Mouse (Mus musculus) urinary bladder, postnatal 25 days (tissue): ENCODE measurements around the gene Cdh23.
"Not testable (repeated sequence)": the region's sequence is repeated elsewhere in the genome, so short reads cannot be mapped to it uniquely, and the experiment has no call there.

Experiments
- DNase-seq: peaks from one replicate; pipeline ENCODE4 v3.0.0; 2022; ENCODE audit warnings: low spot score

Gene Cdh23

DNA sequence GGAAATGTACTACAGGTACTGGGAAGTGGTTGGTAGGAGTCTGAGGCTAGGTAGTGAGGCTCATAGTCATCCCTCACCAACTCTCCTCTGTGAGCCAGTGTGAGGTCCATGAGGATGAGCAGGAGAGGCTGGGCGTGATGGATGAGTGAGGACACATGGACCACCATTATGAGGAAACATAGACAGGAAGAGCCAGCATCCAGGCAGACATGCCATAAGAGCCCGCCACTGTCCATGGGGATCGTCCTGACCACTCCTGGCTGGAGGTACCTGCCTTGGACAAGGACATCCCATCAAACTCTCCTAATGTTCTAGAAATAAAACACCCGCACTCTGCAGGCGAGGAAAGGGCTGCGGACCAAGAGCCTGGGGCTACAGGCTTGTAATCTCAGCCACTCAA, at the start of gene Cdh23:
Gene Cdh23, minus strand, starts transcription at position 101 of the 400 bp plus-strand sequence.
- no peak for DNase-seq

DNA sequence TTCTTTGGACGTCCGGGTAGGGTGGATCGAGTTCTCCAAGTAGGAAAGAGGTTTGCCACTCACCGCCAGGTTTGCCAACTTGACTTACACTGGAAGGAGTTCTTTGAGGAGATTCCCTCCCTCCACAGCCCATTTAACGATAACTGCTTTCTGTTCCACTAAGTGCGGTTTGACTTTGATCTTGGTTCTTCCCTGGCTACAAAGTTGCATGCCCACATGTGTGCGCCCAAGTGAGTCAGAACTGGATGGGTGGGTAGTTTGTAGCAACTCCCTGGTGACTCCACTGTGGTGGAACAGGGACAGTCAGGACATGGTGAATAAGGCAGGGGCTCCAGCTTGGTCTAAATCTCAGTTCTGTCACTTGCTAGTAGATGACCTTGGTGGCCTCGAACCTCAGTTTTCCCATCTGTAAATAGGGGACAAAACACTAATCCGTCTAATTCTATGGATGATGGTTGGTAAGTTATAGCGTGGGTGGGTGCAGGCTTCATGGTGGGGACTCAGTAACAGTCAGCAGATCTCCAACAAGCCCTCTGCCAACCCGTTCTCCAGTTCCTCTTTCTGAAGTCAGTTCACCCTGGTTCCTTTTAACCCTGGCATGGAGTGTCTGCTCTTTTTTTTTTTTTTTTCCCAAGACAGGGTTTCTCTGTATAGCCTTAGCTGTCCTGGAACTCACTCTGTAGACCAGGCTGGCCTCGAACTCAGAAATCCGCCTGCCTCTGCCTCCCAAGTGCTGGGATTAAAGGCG, 48.4 kb upstream of the Cdh23 start:
- DNase-seq: no peak

DNA sequence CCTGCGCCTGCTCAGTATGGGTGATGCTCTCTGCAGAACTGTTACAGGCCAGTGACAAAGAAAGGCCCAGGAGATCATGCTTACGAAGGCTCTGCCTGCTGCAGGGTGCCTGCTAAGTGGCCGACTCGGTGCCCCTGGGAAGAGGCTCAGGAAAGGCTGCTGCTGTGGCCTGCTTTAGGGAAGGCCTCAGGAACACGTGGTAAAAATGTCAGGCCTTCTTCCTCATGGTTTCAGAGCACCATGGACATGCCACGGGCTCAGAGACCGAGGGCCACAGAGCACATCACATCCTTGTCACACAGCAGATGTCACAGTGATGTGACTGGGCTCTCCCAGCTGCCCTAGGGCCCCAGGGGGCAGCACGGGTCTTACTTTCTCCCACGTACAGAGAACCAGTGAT, 47.4 kb upstream of the Cdh23 start:
- no peak for DNase-seq

DNA sequence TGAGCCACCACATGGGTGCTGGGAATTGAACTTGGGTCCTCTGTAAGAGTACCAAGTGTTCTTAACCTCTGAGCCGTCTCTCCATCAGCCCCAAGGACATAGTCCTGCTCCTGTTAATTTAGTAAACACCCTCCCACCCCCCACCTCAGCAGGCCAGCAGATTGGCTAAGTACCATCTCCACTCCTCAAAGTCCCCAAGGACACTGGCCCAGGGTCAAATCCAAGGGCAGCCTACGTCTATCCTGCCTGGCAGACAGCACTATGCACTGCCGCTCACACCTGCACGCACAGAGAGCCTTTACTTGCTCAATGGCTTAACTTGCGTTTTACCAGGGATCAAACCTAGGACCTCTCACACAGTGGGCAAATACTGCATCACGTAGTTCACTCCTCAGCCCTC, 46.7 kb upstream of the Cdh23 start:
- DNase-seq: no peak

DNA sequence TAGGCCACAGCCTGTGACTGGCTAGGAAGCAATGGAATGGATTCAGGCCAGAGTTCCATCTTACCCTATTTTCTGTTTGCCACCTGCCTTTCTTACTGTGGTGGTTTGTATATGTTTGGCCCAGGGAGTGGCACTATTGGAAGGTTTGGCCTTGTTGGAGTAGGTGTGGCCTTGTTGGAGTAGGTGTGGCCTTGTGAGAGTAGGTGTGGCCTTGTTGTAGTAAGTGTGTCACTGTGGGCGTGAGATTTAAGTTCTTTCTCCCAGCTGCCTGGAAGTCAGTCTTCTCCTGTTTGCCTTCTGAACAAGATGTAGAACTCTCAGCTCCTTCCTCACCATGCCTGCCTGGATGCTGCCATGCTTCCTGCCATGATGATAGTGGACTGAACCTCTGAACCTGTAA, 46.0 kb upstream of the Cdh23 start:
- DNase-seq: not testable (repeated sequence)

DNA sequence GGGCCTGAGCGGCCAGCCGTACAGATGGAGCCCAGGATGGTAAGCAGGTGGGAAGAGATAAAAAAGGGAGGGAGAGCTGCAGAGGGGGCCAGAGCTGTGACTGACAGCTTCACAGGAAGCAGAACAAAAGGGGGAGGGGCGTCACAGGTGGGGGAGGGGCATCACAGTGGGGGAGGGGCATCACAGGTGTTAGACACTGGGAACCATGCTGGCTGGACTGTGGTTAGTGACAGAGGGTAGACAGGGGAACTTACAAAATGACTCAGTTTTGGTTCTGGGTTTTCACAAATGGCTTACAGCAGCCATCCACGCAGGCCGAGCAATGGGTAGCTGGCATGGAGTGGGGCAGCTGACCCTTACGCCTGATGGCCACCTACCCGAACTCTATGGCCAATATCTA, 45.1 kb upstream of the Cdh23 start:
- no peak for DNase-seq

DNA sequence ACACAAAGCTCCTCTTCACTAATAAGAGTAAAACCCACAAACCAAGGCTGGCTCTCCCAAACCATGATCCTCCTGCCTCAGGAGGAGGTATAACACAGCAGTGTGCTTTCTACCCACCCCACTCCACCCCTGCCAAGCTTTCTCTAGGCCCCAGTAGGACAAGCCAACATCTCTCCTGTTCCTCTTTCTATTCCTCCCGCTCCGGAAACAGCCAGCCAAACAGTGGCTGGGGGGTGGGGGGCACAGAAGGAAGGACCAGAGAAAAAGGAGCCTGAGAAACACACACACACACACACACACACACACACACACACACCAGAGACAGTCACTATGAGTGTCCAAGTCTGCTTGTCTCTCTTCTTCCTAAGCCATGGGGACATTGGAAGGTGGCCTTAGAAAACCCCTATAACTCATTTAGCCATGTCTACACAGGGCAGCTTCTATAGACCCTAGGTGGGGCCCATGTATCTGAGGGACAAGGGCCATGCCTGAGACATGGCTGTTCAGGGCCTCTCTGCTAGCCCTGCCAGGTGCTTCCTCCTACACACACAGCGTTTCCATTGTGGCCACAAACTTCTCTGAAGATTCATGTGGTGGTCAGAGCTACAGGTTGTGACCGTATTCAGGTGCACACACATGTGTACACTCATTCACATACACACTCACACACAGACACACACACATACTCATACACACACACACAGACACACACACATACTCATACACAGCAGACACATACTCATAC, 43.5 kb upstream of the Cdh23 start:
- DNase-seq: no peak

DNA sequence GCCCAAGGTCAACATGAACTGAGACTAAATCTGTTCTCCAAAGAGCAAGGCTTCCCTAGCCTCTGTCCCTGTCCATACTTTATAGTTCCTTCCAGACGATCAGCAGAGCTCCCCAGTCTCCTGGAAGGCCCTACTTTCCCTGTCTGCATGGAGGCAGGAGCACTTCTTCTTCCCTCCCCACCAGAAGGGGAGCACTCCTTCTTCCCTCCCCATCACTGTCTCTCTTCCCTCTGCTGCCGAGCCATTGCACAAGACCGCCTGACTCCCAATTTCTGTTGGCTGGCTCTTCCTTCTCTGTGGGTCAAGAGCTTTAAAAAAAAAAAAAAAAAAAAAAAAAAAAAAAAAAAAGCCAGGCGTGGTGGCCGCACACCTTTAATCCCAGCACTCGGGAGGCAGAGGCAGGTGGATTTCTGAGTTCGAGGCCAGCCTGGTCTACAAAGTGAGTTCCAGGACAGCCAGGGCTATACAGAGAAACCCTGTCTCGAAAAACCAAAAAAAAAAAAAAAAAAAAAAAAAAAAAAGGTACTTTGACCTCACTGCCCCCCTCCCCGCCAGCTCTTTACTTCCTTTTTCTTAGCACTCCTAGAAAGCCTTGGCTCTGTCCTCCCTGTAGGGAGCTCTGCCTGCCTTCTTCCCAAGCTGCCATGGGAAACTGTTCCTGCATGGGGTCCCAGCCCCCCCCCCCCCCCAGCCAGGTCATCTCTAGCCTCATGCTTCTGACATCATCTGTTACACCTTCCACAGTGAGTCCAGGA, 41.8 kb upstream of the Cdh23 start:
- no peak for DNase-seq

DNA sequence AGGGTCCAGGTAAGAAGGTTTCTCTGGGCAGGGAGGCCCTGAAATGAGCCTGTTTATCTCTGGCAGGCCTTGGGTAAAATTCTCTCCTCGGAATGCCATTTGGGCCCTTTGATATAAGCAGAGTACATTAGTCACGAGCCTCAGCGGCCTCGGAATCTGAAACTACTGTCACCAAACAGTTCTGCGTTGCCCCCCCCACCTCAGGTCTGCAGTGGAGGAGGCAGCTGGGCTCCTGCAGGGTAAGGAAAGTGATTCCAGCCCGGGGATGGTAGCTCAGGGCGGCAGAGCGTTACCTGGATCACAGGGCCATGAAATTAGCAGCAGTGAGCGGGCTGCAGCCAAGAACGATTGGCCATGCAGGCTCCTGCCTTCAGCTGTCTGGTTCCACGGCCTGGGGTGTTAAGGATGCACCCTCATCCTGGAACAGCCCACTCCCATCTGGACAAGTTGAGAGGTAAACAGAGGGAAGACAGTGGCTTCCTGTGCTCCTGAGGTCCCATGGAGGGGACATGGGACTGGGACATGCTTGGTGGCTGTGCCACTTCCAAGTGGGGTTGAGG, 41.0 kb upstream of the Cdh23 start:
- DNase-seq: no peak

DNA sequence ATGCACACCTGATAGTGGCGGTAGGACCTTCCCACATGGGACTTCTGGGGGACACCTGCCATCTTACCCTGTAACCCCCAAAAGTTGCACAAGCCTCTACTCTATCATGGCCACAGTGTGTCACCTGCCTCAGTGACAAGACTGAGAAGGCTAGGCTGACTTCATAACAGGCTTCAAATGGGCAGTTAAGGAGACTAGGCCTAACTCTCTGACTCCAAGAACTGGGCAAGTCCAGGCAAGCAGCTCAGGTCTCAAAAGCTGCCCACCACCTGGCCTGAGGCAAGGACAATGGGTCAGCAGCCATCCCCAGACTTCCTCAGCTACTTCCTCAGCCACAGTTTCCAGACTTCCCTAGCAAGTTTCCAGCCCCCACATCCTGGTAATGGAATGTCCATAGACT, 39.4 kb upstream of the Cdh23 start:
- no peak for DNase-seq

DNA sequence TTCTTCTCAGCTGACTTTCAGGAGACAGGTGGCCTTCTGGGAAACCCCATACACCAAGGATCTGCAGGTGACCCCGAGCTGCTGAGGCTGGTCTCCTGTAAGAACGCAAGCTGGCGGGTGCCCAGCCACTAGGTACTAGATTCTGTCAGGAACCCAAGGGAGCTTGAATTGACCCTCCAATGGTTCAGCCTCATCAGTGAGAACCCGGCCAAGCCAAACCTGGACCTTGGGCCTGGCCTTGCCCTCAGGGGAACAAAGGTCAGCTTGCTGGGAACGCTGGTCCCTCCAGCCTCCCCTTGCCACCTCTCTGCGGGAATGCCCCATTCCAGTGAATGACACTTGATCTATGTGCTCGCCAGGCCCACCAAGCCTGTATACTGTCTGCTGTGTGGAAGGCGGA, 37.2 kb upstream of the Cdh23 start:
- DNase-seq: no peak

DNA sequence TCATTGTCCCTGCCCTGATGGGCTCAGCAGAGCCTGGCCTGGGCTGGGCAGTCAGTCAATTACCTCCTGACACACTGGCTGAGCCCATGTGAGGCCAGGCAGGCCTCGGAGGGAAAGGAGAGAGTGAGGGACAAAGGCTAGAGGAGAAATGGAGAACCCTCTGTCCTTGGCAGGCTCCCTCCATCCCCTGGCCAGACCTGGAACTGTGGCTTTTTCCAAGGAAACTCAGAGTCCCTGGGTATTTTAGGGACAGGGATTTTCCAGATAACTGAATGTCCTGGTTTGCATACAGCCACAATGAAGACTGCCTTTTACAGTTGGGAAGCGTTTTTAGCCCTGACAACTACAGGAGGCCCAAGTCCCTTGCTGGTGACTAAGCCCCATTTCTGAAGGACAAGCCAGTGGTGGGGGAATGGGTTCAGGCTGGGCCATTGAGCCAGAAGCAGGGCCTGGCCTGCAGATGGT, 36.1 kb upstream of the Cdh23 start:
- DNase-seq: no peak

DNA sequence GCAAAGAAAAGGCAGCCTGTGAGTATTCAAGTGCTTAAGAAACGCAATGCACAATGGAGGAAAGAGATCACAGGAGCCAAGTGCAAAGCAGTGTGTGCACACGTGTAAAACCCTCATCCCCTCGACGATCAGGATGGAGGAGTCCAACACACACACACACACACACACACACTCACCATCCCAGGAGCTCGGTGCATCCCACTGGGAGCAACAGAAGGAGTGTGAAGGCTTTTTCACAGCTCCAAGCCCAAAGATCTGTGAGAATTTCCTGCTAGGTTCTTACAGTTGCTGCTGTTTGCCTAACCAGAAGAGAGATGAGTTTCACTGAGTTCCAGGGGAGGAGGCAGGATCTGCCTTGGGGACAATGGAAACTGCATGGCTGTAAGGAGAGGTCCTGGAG, 35.5 kb upstream of the Cdh23 start:
- DNase-seq: no peak

DNA sequence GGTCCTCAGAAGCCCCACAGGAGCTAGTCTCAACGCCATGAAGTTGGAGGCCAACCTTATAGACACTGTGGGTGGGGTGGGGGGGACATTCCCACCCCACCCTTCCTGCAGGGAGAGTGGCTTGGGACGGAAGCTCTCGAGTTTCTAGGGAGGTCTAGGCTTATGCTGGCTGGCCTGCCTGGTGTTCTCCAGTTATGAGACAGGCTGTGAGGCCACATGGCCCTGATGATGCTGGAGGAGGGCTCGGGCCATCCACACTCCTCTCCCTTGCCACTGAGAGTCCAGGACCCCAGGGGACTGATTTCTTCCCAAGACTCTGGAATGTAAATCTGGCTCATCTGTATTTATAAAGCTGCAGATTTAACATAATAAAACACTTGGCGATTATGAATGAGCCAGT, 31.0 kb upstream of the Cdh23 start:
- DNase-seq: no peak

DNA sequence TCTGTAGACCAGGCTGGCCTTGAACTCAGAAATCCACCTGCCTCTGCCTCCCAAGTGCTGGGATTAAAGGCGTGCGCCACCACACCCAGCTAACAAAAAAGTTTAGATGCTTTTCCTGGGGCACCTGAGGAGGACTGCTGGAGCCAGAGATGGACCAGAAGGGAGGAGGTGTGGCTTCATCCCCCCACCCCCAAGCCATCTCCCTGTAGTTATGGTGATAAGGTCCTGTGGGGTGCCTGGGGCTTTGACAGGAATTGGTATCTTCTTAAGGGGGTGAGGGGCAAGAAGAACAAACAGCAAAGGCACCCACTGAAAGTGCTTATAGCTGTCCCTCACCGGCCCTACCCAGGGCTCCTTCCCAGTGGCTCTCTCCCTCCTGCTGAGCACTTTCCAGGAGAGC, 30.6 kb upstream of the Cdh23 start:
- no peak for DNase-seq

DNA sequence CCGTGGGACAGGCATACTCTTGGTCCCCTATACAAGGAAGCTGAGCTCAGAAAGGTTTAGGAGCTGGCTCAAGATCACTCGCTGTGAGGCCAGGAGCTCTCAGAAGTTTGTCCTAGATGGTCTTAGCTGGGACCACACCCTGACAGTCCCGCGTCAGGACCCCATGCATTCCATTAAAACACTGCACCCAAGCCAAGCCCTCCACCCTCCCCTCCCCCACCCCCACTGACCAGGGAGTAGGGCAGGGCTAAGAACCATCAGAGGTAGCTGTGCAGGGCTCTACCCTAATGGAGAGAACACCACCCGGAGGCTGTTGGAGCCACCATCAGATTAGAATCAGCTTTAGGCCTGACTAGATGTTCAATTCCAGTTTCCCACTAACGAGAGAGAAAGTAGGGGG, 28.2 kb upstream of the Cdh23 start:
- no peak for DNase-seq

DNA sequence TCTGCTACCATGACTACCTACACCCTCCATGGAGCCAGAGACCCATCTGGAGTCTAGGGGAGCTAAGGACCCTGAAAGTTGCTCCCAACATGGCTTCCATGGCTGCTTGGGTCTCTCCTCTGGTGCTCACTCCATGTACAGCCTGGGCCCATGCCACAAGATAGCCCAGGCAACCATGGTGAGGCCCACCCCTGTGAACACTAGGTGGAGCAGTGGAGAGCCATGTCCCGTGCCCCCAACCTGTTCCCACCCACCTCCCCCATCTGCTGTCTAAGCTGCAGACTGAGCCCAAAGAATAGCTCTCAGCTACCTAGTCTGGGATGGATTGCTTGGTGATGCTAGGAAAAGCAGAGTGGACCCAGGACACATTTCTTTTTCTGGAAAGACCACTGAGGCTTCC, 27.1 kb upstream of the Cdh23 start:
- DNase-seq: no peak

DNA sequence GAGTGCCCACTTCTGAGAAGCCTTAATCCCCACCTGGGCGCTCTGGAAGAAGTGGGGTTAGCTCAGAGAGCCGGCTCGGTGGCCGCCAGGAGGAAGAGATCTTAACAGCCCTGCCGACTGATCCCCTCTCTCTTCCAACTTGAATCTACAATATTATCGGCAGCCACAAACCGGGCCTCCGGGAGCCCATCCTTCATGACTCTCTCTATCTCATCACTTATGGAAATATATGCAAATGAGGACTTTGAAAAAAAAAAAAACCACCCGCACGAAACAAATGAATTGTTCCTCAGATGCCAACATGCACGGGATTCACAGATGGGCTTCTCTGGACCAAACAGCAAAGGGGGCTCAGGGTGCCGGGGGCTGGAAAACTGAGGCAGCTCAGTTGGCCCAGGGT, 25.4 kb upstream of the Cdh23 start:
- no peak for DNase-seq

DNA sequence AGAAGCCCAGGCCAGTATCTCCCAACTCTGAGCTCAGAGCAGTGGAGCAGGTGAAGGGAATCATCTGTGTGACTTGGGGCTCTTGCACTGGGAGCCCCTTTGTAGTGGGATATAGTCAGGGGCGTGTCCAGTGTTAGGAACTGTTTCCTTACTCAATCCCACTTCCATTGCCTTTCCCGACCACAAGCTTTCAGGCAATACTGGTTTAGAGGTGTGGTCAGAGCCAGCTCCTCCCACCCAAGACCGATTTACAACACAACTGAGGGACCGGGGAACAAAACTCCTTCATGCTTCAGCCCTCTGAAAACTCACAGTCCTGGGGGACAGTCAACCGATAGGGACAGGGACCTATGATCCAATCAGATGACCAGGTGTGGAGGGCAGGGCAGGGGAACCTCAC, 24.2 kb upstream of the Cdh23 start:
- no peak for DNase-seq

DNA sequence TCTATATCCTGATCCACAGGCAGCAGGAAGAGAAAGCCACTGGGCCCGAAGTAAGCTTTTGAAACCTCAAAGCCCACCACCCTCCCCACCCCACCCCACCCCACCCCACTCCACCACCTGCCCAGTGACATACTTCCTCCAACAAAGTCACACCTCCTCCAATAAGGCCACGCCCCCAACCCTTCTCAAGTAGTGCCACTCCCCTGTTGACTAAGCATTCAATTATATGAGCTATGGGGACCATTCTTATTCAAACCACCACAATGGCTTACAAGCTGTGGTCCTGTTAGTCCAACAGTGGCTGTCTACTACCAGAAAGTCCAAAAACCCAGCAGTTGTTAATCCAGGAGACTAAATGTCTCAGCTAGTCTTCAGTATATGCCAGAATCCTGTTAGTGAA, 22.2 kb upstream of the Cdh23 start:
- DNase-seq: no peak

DNA sequence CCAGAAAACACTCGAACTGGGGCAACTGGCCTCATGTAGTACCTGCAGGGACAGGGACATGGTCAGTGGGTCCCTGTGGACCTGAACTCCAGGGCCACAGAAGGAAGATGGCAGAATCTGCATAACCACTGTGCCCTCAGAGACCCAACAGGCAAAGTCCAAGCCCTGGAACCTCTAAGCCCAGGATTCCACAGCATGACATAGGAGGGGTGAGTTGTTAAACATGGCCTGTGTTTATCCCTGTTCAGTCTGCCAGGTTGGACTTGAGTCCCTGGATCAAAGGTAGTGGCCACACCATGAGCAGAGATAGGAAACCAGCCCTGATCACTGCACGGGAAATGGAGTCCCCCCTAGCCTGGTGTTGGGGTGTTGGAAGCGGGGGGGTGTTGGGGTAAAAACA, 20.2 kb upstream of the Cdh23 start:
- no peak for DNase-seq

DNA sequence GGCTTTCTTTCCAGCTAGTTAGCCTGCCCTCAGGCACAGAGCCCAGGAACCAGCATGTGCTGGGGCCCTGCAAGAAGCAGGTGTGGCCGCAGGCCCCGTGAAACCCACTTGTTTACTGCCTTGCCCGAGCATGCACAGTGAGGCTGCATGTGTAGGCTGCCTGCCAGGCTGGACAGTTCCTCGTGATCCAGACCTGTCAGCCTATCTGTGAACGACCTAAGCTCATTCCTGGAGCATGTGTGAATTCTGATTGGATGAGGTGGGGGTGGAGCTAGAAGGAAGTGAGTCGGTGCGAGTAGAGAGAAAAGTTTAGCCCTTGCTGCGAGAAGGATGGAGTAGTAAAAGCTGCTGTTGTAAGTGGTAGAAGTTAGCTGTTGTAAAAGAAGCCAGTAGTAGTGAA, 16.0 kb upstream of the Cdh23 start:
- DNase-seq: not testable (repeated sequence)

DNA sequence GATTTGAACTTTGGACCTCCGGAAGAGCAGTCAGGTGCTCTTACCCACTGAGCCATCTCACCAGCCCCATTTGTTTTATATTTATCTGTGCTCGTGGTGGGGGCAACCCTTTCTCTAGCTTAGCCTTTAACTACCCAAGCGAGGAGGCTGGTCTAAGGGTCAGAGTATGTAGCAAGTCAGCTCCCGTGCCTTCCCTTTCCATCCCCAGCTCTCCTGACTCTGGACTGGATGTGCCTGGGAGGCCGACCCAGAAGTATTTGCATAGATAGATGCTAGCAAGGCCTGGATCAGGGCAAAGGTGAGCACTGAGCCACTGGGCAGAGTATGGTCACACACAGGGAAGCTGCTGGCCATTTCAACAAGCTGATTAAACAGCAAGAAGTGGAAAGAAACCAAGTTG, 12.5 kb upstream of the Cdh23 start:
- no peak for DNase-seq
